Mouse (Mus musculus) embryonic facial prominence, embryonic 11.5 days (tissue): Measurements from ENCODE around the gene 5730522E02Rik. TPM values are rescaled to one million over a fixed set of nuclear protein-coding genes. Genes with fewer than 3 reads are reported as not detected.

Experiments used
- ATAC-seq: fragments of 200-750 bp; cut with Nextera tagmentation; replicated peaks from 2 replicates; pipeline ENCODE4 v1.8.0; 2017; ENCODE audit warnings: low read depth; ENCODE audit not compliant: insufficient number of reproducible peaks, low FRiP score, low TSS enrichment
- DNase-seq: peaks from one replicate; pipeline ENCODE4 v3.0.0-alpha.2; 2015; ENCODE audit warnings: low spot score
- H3K27ac ChIP-seq: fragments of 300-500 bp; sonication (generic); replicated peaks from 2 replicates; pipeline ENCODE4 v1.5.1; 2014; ENCODE audit warnings: mild to moderate bottlenecking, low read depth, low read length, control low read depth
- H3K27me3 ChIP-seq: fragments of 300-500 bp; sonication (generic); 2 replicates; pipeline ENCODE4 v1.6.1; 2014; ENCODE audit warnings: mild to moderate bottlenecking, low read length, moderate library complexity, mixed read lengths; ENCODE audit not compliant: control insufficient read depth, insufficient read depth
- H3K36me3 ChIP-seq: fragments of 300-500 bp; sonication (generic); replicated peaks from 2 replicates; pipeline ENCODE4 v1.6.1; 2014; ENCODE audit warnings: low read depth, mild to moderate bottlenecking, low read length, moderate library complexity, mixed read lengths; ENCODE audit not compliant: control insufficient read depth, insufficient read depth
- H3K4me1 ChIP-seq: fragments of 300-500 bp; sonication (generic); 2 replicates; pipeline ENCODE4 v1.6.1; 2014; ENCODE audit warnings: low read length, mixed read lengths; ENCODE audit not compliant: control insufficient read depth, insufficient read depth
- H3K4me2 ChIP-seq: fragments of 300-500 bp; sonication (generic); 2 replicates; pipeline ENCODE4 v1.6.1; 2014; ENCODE audit warnings: low read depth, mild to moderate bottlenecking, control low read depth, low read length, moderate library complexity
- H3K4me3 ChIP-seq: fragments of 300-500 bp; sonication (generic); 2 replicates; pipeline ENCODE4 v1.5.1; 2014; ENCODE audit warnings: low read depth, low read length, control low read depth
- H3K9ac ChIP-seq: fragments of 300-500 bp; sonication (generic); replicated peaks from 2 replicates; pipeline ENCODE4 v1.6.1; 2014; ENCODE audit warnings: mild to moderate bottlenecking, control low read depth, low read length
- H3K9me3 ChIP-seq: fragments of 300-500 bp; sonication (generic); replicated peaks from 2 replicates; pipeline ENCODE4 v1.6.1; 2016; ENCODE audit warnings: mild to moderate bottlenecking, low read length, inconsistent platforms, mixed read lengths; ENCODE audit not compliant: control insufficient read depth
- WGBS: fragments of 180-500 bp; shearing (Covaris S2); extraction: QIAGEN DNeasy Blood & Tissue Kit; methylation state at CpG from one replicate; pipeline ENCODE4 v1.1.7; 2014; 5-methylcytosine and 5-hydroxymethylcytosine counted together
- polyA plus RNA-seq: library from polyadenylated mRNA; unstranded; fragments of >200 nt; fragmentation: Nextera tagmentation; extraction: Ambion mirVana; gene quantifications from 2 replicates; pipeline ENCODE4 v1.2.1, GENCODE M21; 2014

5730522E02Rik gene
- polyA plus RNA-seq, 1 experiment from 2014 or later: 8.7 TPM

- WGBS: 79% methylated on average over 1 of the region's 1 CpGs
- no peak overlapping the region for H3K27ac ChIP-seq
- no peak for ATAC-seq
- H3K4me1 ChIP-seq: no peaks in the 10 kb centered on the region
- DNase-seq: no peak
- H3K4me2 ChIP-seq: no peak overlapping the region
- H3K27me3 ChIP-seq: no peaks in the 10 kb centered on the region
- H3K4me3 ChIP-seq: no peak overlapping the region
- H3K9me3 ChIP-seq: no peaks in the 10 kb centered on the region
- no peak overlapping the region for H3K9ac ChIP-seq
- H3K36me3 ChIP-seq: no peaks in the 10 kb centered on the region
These were observed 218.3 kb downstream of the 5730522E02Rik start for GRCm38 (mm10) chr11:25992216-25992615.

GRCm38 (mm10) chr11:25978736-25979276 lies 231.8 kb downstream of the 5730522E02Rik start:
- no peak overlapping the region for H3K9ac ChIP-seq
- ATAC-seq (no peak), DNase-seq (no peak)
- WGBS: 84% methylated on average over 5 of the region's 5 CpGs
- no peaks in the 10 kb centered on the region for H3K4me1 ChIP-seq
- no peak overlapping the region for H3K27ac ChIP-seq
- H3K27me3 ChIP-seq: no peaks in the 10 kb centered on the region
- H3K4me2 ChIP-seq: no peak overlapping the region
- no peaks in the 10 kb centered on the region for H3K36me3 ChIP-seq
- no peak overlapping the region for H3K4me3 ChIP-seq
- no peaks in the 10 kb centered on the region for H3K9me3 ChIP-seq

- H3K4me2 ChIP-seq: no peak overlapping the region
- H3K4me3 ChIP-seq: no peak overlapping the region
- no peak overlapping the region for H3K9ac ChIP-seq
These were observed 269.1 kb downstream of the 5730522E02Rik start for GRCm38 (mm10) chr11:25941504-25941903.

GRCm38 (mm10) chr11:25940716-25941294 lies 269.8 kb downstream of the 5730522E02Rik start:
- Histone ChIP-seq H3K9me3 (no peaks in the 10 kb centered on the region), H3K4me3 (no peak overlapping the region), H3K36me3 (no peaks in the 10 kb centered on the region), H3K27me3 (no peaks in the 10 kb centered on the region), H3K4me1 (no peaks in the 10 kb centered on the region), H3K27ac (no peak overlapping the region), H3K9ac (no peak overlapping the region), H3K4me2 (no peak overlapping the region)
- DNase-seq (no peak), ATAC-seq (no peak)
- WGBS: 70% methylated on average over 4 of the region's 4 CpGs

More at GRCm38 (mm10) chr11:25941504-25941903, 269.1 kb downstream of the 5730522E02Rik start:
- Histone ChIP-seq H3K27ac (no peak overlapping the region), H3K9me3 (no peaks in the 10 kb centered on the region), H3K36me3 (no peaks in the 10 kb centered on the region), H3K27me3 (no peaks in the 10 kb centered on the region), H3K4me1 (no peaks in the 10 kb centered on the region)
- 84% methylated on average over 5 of the region's 5 CpGs for WGBS
- ATAC-seq (no peak), DNase-seq (no peak)

- Histone ChIP-seq H3K4me1 (no peaks in the 10 kb centered on the region), H3K27me3 (no peaks in the 10 kb centered on the region), H3K4me2 (no peak overlapping the region), H3K36me3 (no peaks in the 10 kb centered on the region), H3K9me3 (no peaks in the 10 kb centered on the region), H3K27ac (no peak overlapping the region), H3K4me3 (no peak overlapping the region), H3K9ac (no peak overlapping the region)
- WGBS: 84% methylated on average over 2 of the region's 2 CpGs
- ATAC-seq (no peak), DNase-seq (no peak)
These were observed 284.3 kb downstream of the 5730522E02Rik start for GRCm38 (mm10) chr11:25926267-25926666.

- WGBS: 73% methylated on average over 2 of the region's 2 CpGs
- Histone ChIP-seq H3K27ac (no peak overlapping the region), H3K4me3 (no peak overlapping the region), H3K4me1 (no peaks in the 10 kb centered on the region), H3K27me3 (no peaks in the 10 kb centered on the region), H3K36me3 (no peaks in the 10 kb centered on the region), H3K4me2 (no peak overlapping the region), H3K9ac (no peak overlapping the region), H3K9me3 (no peaks in the 10 kb centered on the region)
- DNase-seq: no peak
- no peak for ATAC-seq
These were observed 308.2 kb downstream of the 5730522E02Rik start for GRCm38 (mm10) chr11:25902321-25902720.

- H3K4me1 ChIP-seq: no peaks in the 10 kb centered on the region
- H3K27ac ChIP-seq: no peak overlapping the region
- H3K9ac ChIP-seq: no peak overlapping the region
- no peak for DNase-seq
- ATAC-seq: no peak
- 83% methylated on average over 2 of the region's 2 CpGs for WGBS
- no peak overlapping the region for H3K4me2 ChIP-seq
- no peaks in the 10 kb centered on the region for H3K27me3 ChIP-seq
- no peaks in the 10 kb centered on the region for H3K36me3 ChIP-seq
- no peak overlapping the region for H3K4me3 ChIP-seq
- H3K9me3 ChIP-seq: no peaks in the 10 kb centered on the region
These were observed 308.9 kb downstream of the 5730522E02Rik start for GRCm38 (mm10) chr11:25901666-25902065.

GRCm38 (mm10) chr11:25893906-25894305 lies 316.7 kb downstream of the 5730522E02Rik start:
- H3K9me3 ChIP-seq: no peaks in the 10 kb centered on the region
- H3K4me3 ChIP-seq: no peak overlapping the region
- H3K36me3 ChIP-seq: no peaks in the 10 kb centered on the region
- no peak overlapping the region for H3K9ac ChIP-seq
- DNase-seq (no peak), ATAC-seq (no peak)
- no peaks in the 10 kb centered on the region for H3K27me3 ChIP-seq
- WGBS: 86% methylated on average over 3 of the region's 3 CpGs
- H3K4me1 ChIP-seq: no peaks in the 10 kb centered on the region
- H3K4me2 ChIP-seq: no peak overlapping the region
- H3K27ac ChIP-seq: no peak overlapping the region
